Mouse (Mus musculus): ENCODE results near the gene Tenm2.

DNA sequence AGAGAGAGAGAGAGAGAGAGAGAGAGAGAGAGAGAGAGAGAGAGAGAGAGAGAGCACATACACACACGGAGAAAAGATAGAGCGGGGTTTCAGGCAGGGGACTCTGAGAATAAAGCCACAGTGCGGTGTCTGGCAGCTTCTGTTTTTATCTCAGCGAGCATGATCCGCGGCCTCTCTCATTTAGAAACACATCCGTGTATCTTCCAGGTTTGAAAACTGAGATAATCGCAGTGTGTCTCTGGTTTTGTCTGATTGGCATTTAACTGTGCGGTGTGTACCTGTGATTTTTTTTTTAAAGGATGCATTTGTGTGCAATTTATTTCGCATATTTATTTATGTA lies 557.7 kb downstream of the Tenm2 start:
- no peak for TF ChIP-seq FLI1 (IDR thresholded peaks at IDR 0.05; ENCODE audit: low read length)
- TF ChIP-seq GATA1 (IDR thresholded peaks at IDR 0.05; ENCODE audit: borderline replicate concordance, low read length) = no peak
